Mouse (Mus musculus) embryonic facial prominence, embryonic 13.5 days (tissue): ENCODE measurements around the gene Dazap1. TPM values are rescaled to one million over a fixed set of nuclear protein-coding genes. Genes with fewer than 3 reads are reported as not detected.
"Not testable (repeated sequence)": the region's sequence is repeated elsewhere in the genome, so short reads cannot be mapped to it uniquely, and the experiment has no call there.

Experiments
- ATAC-seq: fragments of 200-750 bp; cut with Nextera tagmentation; 2 replicates; pipeline ENCODE4 v1.8.0; 2017; ENCODE audit warnings: low read depth; ENCODE audit not compliant: insufficient number of reproducible peaks, insufficient read depth, low FRiP score, low TSS enrichment
- H3K27ac ChIP-seq: fragments of 300-500 bp; sonication (generic); 2 replicates; pipeline ENCODE4 v1.5.1; 2015; ENCODE audit warnings: moderate library complexity, mild to moderate bottlenecking, inconsistent platforms
- H3K27me3 ChIP-seq: fragments of 300-500 bp; sonication (generic); 2 replicates; pipeline ENCODE4 v1.6.1; 2015; ENCODE audit warnings: mild to moderate bottlenecking, inconsistent platforms
- H3K36me3 ChIP-seq: fragments of 300-500 bp; sonication (generic); 2 replicates; pipeline ENCODE4 v1.6.1; 2015; ENCODE audit warnings: mild to moderate bottlenecking, inconsistent platforms
- H3K4me1 ChIP-seq: fragments of 300-500 bp; sonication (generic); 2 replicates; pipeline ENCODE4 v1.6.1; 2015; ENCODE audit warnings: inconsistent platforms
- H3K4me2 ChIP-seq: fragments of 300-500 bp; sonication (generic); 2 replicates; pipeline ENCODE4 v1.6.1; 2015; ENCODE audit warnings: moderate library complexity, mild to moderate bottlenecking, inconsistent platforms
- H3K4me3 ChIP-seq: fragments of 300-500 bp; sonication (generic); 2 replicates; pipeline ENCODE4 v1.5.1; 2015; ENCODE audit warnings: mild to moderate bottlenecking, inconsistent platforms
- H3K9ac ChIP-seq: fragments of 300-500 bp; sonication (generic); 2 replicates; pipeline ENCODE4 v1.6.1; 2015; ENCODE audit warnings: mild to moderate bottlenecking, inconsistent platforms
- H3K9me3 ChIP-seq: fragments of 300-500 bp; sonication (generic); 2 replicates; pipeline ENCODE4 v1.6.1; 2016; ENCODE audit warnings: inconsistent platforms
- WGBS: fragments of 180-500 bp; shearing (Covaris S2); methylation state at CpG from one replicate; pipeline ENCODE4 v1.1.7; 2015; ENCODE audit warnings: mixed read lengths; 5-methylcytosine and 5-hydroxymethylcytosine counted together
- polyA plus RNA-seq: library from polyadenylated mRNA; unstranded; fragments of >200 nt; fragmentation: Nextera tagmentation; extraction: Ambion mirVana; gene quantifications from 2 replicates; pipeline ENCODE4 v1.2.1, GENCODE M21; 2015

The Dazap1 gene
- polyA plus RNA-seq, 1 experiment from 2014 or later: 66.0 TPM

DNA sequence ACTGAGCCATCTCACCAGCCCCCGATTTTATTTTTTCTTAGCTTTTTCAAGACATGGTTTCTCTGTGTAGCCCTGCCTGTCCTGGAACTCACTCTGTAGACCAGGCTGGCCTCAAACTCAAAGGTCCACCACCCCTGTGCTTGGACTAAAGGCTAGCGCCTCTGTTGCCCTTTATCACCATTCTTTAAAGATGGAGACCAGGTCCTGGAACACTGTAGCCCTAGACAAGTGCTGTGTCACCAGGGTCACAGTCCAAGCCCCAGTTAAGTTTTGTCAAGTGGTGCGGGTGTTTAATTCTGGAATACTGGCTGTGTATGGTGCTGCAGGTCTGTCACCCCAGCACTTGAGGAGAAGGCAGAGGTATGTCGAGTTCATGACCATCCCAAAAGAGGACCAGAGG is 24.3 kb upstream of the Dazap1 start:
- Histone ChIP-seq H3K9ac (no peak overlapping the region; the same call in 1 of the 2 replicates), H3K4me1 (peaks cover 19% of the 10 kb centered on the region), H3K9me3 (no peaks in the 10 kb centered on the region), H3K4me3 (no peak overlapping the region), H3K36me3 (peaks cover 98% of the 10 kb centered on the region), H3K4me2 (no peak overlapping the region), H3K27ac (no peak overlapping the region), H3K27me3 (no peaks in the 10 kb centered on the region)
- 93% methylated on average over 4 of the region's 4 CpGs for WGBS
- no peak for ATAC-seq

DNA sequence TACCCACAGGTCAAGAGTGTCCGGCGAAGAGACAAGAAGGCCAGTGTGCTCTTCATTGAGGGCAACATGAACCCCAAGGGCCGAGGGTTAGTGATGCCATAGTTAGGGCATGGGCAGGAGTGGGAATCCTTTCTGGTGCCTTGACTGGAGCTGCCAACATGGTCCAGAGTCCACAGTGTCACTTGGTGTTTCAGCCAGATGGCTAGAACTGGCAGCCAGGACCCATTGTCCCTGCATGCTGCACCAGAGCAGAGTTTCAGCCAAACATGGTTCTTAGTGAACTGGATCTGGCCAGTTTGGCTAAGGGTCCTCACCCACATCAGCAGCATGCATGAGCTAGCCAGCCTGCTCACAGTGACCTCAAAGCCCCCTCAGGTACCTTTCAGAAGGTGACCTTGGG is 23.0 kb upstream of the Dazap1 start:
- no peak overlapping the region for H3K4me3 ChIP-seq
- no peaks in the 10 kb centered on the region for H3K9me3 ChIP-seq
- no peaks in the 10 kb centered on the region for H3K27me3 ChIP-seq
- H3K36me3 ChIP-seq: peaks cover 98% of the 10 kb centered on the region
- no peak for ATAC-seq
- H3K4me1 ChIP-seq: peaks cover 7% of the 10 kb centered on the region
- no peak overlapping the region for H3K4me2 ChIP-seq
- H3K9ac ChIP-seq: no peak overlapping the region
- WGBS: 82% methylated on average over 3 of the region's 3 CpGs
- H3K27ac ChIP-seq: no peak overlapping the region

DNA sequence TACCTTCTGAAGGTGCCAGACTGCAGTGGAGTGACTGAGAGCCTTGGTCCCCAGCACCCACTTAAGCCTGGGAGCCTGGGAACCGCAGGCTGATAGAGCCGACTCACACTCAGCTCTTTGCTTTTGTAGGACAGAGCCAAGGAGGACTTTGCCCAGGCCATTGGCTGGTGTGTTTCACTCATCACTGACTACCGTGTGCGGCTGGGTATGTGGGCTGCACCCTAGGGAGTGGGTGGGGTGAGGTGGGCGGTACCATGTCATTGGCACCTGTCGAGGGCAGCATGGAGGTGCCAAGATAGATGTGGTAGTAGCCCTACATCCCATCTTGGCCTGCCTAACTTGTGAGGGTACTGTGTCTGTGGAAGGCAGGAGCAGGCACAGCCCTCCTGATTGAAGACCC is 21.5 kb upstream of the Dazap1 start:
- ATAC-seq: no peak
- H3K36me3 ChIP-seq: peaks cover 98% of the 10 kb centered on the region
- H3K27me3 ChIP-seq: no peaks in the 10 kb centered on the region
- H3K4me3 ChIP-seq: no peak overlapping the region
- H3K4me1 ChIP-seq: 0 out of 2 replicates have a peak, but pooled peaks cover 5% of the 10 kb centered on the region
- no peak overlapping the region for H3K4me2 ChIP-seq
- no peak overlapping the region for H3K9ac ChIP-seq
- WGBS: 91% methylated on average over 6 of the region's 6 CpGs
- no peaks in the 10 kb centered on the region for H3K9me3 ChIP-seq
- H3K27ac ChIP-seq: no peak overlapping the region

DNA sequence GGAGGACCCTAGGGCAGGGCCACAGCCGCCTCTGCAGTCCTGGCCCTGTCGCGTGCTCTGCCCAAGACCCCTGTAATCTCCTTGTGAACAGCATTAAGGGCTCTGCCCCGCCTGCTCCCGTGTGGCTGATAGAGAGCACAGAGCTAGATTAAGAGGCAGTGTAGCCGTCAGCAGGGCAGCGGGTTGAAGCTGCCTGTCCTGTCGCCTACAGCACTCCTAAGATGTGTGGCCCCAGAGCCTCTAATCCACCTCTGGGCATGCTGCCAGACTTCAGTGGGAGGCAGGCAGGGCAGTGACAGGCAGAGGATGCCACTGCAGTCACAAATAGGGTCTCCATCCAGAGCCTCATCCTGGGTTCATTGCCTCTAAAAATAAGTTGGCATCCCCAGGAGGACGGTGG is 19.2 kb upstream of the Dazap1 start:
- 78% methylated on average over 9 of the region's 9 CpGs for WGBS
- peaks cover 14% of the 10 kb centered on the region for H3K4me1 ChIP-seq
- H3K36me3 ChIP-seq: peaks cover 78% of the 10 kb centered on the region
- no peaks in the 10 kb centered on the region for H3K9me3 ChIP-seq
- peak overlapping the region; percentile 36; the same call in 1 of the 2 replicates for H3K9ac ChIP-seq
- ATAC-seq: no peak
- H3K4me2 ChIP-seq: no peak overlapping the region
- H3K4me3 ChIP-seq: no peak overlapping the region
- H3K27ac ChIP-seq: 0 out of 2 replicates have a peak overlapping the region, but pooled peaks have one; percentile 4
- no peaks in the 10 kb centered on the region for H3K27me3 ChIP-seq

DNA sequence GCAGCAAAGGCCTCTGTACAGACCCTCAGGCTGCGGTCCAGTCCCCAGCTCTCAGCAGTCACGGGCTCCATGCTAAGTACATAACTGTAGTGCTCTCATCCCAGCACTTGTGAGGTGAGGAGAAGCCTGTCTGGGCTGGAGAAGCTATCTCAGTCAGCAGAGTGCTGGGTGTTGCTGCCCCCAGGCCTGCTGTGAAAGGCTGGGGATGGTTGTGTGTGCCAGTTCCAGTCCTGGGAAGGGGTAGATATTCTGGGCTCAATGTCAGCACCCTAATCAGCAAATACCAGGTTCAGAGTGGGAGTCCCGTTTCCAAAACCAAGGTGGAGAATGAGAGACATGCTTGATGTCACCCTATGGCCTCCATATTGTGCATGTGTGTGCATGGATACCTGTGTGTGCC is 18.7 kb upstream of the Dazap1 start:
- WGBS: 87% methylated on average over 3 of the region's 3 CpGs
- no peaks in the 10 kb centered on the region for H3K27me3 ChIP-seq

DNA sequence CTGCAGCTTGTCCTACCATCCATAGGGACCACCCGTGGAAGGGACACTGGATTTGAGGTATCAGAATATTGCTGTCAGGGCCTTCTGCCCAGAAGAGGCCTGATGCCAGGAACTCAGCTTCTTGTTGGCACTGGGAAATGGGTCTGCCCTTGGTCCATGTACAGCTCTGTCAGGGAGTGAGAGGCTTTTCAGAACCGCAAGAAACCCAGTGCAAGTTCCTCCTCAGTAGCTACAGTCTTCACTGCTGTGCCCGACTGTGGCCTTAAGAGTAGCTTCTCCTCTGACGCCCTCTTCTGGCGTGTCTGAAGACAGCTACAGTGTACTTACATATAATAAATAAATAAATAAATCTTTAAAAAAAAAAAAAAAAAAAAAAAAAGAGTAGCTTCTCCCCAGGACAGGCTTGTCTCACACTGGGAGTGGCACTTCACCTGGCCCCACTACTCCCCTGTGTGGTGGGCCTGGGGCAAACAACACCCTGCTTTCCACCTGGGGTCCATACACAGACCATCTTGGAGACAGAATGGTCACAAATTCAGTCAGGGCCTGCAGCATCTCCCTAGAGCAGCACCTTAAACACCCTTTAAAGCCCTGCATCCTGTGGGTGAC is 16.4 kb upstream of the Dazap1 start:
- no peak overlapping the region for H3K4me2 ChIP-seq
- no peak for ATAC-seq
- WGBS: 35% methylated on average over 5 of the region's 5 CpGs
- no peak overlapping the region for H3K4me3 ChIP-seq
- 0 out of 2 replicates have a peak overlapping the region, but pooled peaks have one; percentile 28 for H3K27ac ChIP-seq
- H3K27me3 ChIP-seq: no peaks in the 10 kb centered on the region
- peak overlapping the region; percentile 58; the same call in 1 of the 2 replicates for H3K9ac ChIP-seq
- H3K36me3 ChIP-seq: peaks cover 49% of the 10 kb centered on the region
- peaks cover 21% of the 10 kb centered on the region for H3K4me1 ChIP-seq
- no peaks in the 10 kb centered on the region for H3K9me3 ChIP-seq

More for the DNA sequence above, 18.7 kb upstream of the Dazap1 start:
- H3K4me1 ChIP-seq: peaks cover 14% of the 10 kb centered on the region
- no peaks in the 10 kb centered on the region for H3K9me3 ChIP-seq
- H3K4me3 ChIP-seq: no peak overlapping the region
- H3K9ac ChIP-seq: 0 out of 2 replicates have a peak overlapping the region, but pooled peaks have one; percentile 6
- no peak overlapping the region for H3K27ac ChIP-seq
- ATAC-seq: no peak
- peaks cover 72% of the 10 kb centered on the region for H3K36me3 ChIP-seq
- no peak overlapping the region for H3K4me2 ChIP-seq

DNA sequence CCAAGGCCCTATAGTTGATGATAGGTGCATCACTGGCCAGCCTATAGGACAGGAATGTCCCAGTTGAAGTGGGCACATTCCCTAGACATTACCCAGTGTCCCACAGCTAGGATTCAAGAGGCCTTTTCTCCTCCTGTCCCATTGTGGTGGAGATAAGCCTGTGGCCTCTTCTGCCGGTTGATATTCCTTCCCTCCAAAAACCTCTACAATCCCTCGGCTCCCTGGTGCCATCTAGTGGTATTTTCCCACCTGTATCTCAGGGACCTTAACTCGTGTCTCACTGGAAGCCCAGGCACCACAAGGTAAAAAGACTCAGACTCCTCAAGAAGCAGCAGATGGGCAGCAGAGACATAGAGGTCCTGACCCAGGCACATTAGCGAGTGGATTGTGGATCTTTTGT is 15.7 kb upstream of the Dazap1 start:
- Histone ChIP-seq H3K9ac (peak overlapping the region; percentile 58; the same call in 1 of the 2 replicates), H3K36me3 (peaks cover 42% of the 10 kb centered on the region), H3K27me3 (no peaks in the 10 kb centered on the region), H3K4me1 (peaks cover 28% of the 10 kb centered on the region), H3K4me2 (no peak overlapping the region), H3K4me3 (no peak overlapping the region), H3K9me3 (no peaks in the 10 kb centered on the region), H3K27ac (no peak overlapping the region)
- no peak for ATAC-seq
- 2% methylated on average over 4 of the region's 4 CpGs for WGBS

DNA sequence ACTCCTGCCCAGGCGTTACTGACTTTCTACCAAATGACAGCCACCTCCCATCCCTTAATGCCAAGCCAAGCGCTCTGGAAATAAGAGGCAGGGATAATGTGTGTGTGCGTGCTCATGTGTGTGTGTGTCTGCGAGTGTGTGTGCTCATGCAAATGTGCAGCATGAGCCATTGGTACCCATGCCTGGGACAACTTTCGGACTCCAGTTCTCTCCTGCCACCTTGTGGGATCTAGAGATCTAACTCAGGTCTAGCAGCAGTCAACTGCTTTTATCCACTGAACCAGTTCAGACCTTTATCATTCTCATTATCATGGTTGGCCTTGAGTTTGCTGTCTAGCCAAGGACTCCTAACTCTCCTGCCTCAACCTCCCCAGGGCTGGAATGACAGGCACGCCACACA is 13.4 kb upstream of the Dazap1 start:
- Histone ChIP-seq H3K9me3 (no peaks in the 10 kb centered on the region), H3K27me3 (no peaks in the 10 kb centered on the region), H3K4me3 (0 out of 2 replicates have a peak overlapping the region, but pooled peaks have one; percentile 4), H3K36me3 (peaks cover 24% of the 10 kb centered on the region), H3K9ac (no peak overlapping the region), H3K4me1 (peaks cover 27% of the 10 kb centered on the region), H3K27ac (no peak overlapping the region), H3K4me2 (peak overlapping the region; percentile 69; the same call in 1 of the 2 replicates)
- ATAC-seq: no peak
- 48% methylated on average over 6 of the region's 6 CpGs for WGBS

DNA sequence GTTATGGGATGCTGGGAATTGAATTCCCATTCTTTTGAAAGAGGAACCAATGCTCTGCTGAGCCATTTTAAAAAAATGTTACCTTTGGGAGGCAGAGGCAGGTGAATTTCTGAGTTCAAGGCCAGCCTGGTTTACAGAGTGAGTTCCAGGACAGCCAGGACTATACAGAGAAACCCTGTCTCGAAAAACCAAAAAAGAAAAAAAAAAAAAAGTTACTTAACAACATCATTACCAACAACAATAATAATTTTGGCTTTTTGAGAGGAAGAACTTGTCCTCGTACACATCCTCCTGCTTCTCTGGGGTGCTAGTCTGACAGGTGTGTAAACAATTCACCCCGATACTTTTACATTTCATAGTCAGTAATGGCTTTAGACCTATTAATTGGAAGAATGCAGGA is 12.8 kb upstream of the Dazap1 start:
- H3K9me3 ChIP-seq, ATAC-seq, H3K9ac ChIP-seq, H3K27ac ChIP-seq, H3K27me3 ChIP-seq: not testable (repeated sequence)
- Histone ChIP-seq H3K4me3 (peak overlapping the region; percentile 61), H3K4me1 (peaks cover 27% of the 10 kb centered on the region), H3K4me2 (peak overlapping the region; percentile 69), H3K36me3 (peaks cover 23% of the 10 kb centered on the region)
- 49% methylated on average over 3 of the region's 3 CpGs for WGBS

DNA sequence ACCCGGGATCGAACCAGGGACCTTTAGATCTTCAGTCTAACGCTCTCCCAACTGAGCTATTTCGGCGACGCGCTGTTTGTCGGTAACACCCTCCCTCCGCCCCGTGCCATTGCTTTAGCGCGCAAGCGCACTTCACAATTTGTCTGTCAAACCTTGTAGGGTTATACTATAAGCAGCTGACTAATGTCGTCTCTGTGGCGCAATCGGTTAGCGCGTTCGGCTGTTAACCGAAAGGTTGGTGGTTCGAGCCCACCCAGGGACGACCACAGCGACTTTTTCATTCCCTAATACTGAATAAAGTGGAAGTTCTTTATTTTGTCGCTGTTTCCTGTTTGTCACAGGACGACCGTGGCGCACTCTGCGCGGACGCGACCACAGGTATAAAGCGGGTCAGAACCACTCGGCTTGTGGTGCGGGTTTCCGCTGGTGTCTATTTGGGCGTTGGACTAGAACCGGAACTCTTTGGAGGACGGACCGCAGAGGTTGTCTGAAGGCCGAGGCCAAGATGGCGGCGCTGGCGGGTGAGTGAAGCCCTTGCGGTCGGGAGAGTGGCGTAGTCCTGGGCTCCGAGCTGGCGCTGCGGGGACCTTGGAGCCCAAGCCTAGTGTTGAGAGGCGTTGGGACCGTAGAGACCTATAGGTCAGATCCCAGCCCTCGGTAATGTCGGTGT is 12.2 kb upstream of the Dazap1 start, which contains the start of gene Ndufs7:
Gene Ndufs7 (plus strand): TSS at position 151 of the 670 bp plus-strand sequence.
- under 1% methylated on average over 53 of the region's 53 CpGs for WGBS
- H3K4me1 ChIP-seq: peaks cover 27% of the 10 kb centered on the region

DNA sequence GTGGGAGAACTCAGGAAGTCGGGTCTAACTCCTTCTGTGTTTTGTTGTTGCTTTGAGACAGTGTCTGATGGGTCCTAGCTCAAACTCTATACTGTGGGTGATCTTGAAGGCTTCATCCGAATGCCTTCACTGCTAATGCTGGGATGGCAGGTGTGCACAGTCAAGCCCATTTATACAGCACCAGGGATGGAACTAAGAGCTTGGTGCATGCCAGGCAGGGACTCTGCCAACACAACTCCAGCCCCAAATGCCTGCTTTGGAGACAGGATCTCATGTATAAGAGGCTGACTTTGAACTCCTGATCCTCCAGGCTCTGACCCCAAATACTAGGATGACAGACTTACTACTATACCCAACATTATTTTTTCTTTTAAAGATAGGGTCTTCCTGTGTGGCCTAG is 11.2 kb upstream of the Dazap1 start:
- WGBS: 36% methylated on average over 2 of the region's 2 CpGs
- Histone ChIP-seq H3K4me2 (peak overlapping the region; percentile 69), H3K9me3 (no peaks in the 10 kb centered on the region), H3K36me3 (peaks cover 25% of the 10 kb centered on the region), H3K27me3 (no peaks in the 10 kb centered on the region), H3K27ac (peak overlapping the region; percentile 89), H3K4me1 (peaks cover 26% of the 10 kb centered on the region), H3K9ac (peak overlapping the region; percentile 77), H3K4me3 (peak overlapping the region; percentile 61)
- no peak for ATAC-seq

More for the DNA sequence above, 12.2 kb upstream of the Dazap1 start, which contains the start of gene Ndufs7:
- no peaks in the 10 kb centered on the region for H3K27me3 ChIP-seq
- H3K9me3 ChIP-seq: no peaks in the 10 kb centered on the region
- peaks cover 23% of the 10 kb centered on the region for H3K36me3 ChIP-seq
- peak within 1 kb of the TSS; percentile 89 for H3K27ac ChIP-seq
- H3K4me2 ChIP-seq: peak within 1 kb of the TSS; percentile 69
- H3K4me3 ChIP-seq: peak within 1 kb of the TSS; percentile 61
- peak; percentile 88 for ATAC-seq
- H3K9ac ChIP-seq: peak within 1 kb of the TSS; percentile 77

DNA sequence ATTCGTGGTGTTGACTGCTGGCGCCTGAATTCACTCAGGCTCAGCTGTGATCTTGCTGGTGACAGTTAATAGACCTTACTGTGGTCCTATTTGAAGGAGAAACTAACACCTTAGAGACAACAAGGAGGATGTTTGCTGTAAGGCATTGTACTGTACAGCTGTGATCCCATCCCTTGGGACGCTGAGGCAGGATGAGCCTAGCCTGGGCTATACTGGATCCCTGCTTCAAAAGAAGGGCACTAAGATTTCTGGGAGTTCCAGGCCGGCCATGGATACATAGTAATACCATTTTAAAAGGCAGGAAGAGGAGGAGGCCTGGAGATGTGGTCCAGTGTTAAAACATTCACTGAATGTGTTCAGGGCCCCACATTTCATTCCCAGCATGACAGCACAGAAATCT is 10.7 kb upstream of the Dazap1 start:
- 85% methylated on average over 4 of the region's 4 CpGs for WGBS
- Histone ChIP-seq H3K4me1 (peaks cover 21% of the 10 kb centered on the region), H3K27ac (no peak overlapping the region), H3K9ac (peak overlapping the region; percentile 77), H3K27me3 (no peaks in the 10 kb centered on the region), H3K36me3 (peaks cover 31% of the 10 kb centered on the region), H3K9me3 (no peaks in the 10 kb centered on the region), H3K4me3 (peak overlapping the region; percentile 61), H3K4me2 (peak overlapping the region; percentile 69)
- no peak for ATAC-seq
